Mouse (Mus musculus) heart, postnatal 0 days (tissue): ENCODE data around the gene Cerk. TPM values are rescaled to one million over a fixed set of nuclear protein-coding genes. Genes with fewer than 3 reads are reported as not detected.

Experiments used
- ATAC-seq: fragments of 200-750 bp; cut with Nextera tagmentation; 2 replicates; pipeline ENCODE4 v1.8.0; 2017; ENCODE audit warnings: low read depth, moderate number of reproducible peaks, moderate library complexity; ENCODE audit not compliant: insufficient read depth
- DNase-seq: peaks from one replicate; pipeline ENCODE4 v3.0.0-alpha.2; 2016; ENCODE audit warnings: low spot score
- H3K27ac ChIP-seq: fragments of 300-500 bp; sonication (generic); 2 replicates; pipeline ENCODE4 v1.5.1; 2014; ENCODE audit warnings: low read depth, mild to moderate bottlenecking
- H3K27me3 ChIP-seq: fragments of 300-500 bp; sonication (generic); 2 replicates; pipeline ENCODE4 v1.6.1; 2014; ENCODE audit warnings: low read length, mixed read lengths; ENCODE audit not compliant: control insufficient read depth, insufficient read depth
- H3K36me3 ChIP-seq: fragments of 300-500 bp; sonication (generic); replicated peaks from 2 replicates; pipeline ENCODE4 v1.6.1; 2014; ENCODE audit warnings: low read length, mixed read lengths; ENCODE audit not compliant: control insufficient read depth, insufficient read depth
- H3K4me1 ChIP-seq: fragments of 300-500 bp; sonication (generic); 2 replicates; pipeline ENCODE4 v1.6.1; 2014; ENCODE audit warnings: antibody characterized with exemption; ENCODE audit not compliant: control insufficient read depth, insufficient read depth
- H3K4me2 ChIP-seq: fragments of 300-500 bp; sonication (generic); 2 replicates; pipeline ENCODE4 v1.6.1; 2014; ENCODE audit warnings: low read depth, mild to moderate bottlenecking, low read length, moderate library complexity
- H3K4me3 ChIP-seq: fragments of 300-500 bp; sonication (generic); 2 replicates; pipeline ENCODE4 v1.5.1; 2014; ENCODE audit warnings: low read depth, low read length
- H3K9ac ChIP-seq: fragments of 300-500 bp; sonication (generic); replicated peaks from 2 replicates; pipeline ENCODE4 v1.6.1; 2014; ENCODE audit warnings: low read depth, low read length, mixed read lengths
- H3K9me3 ChIP-seq: fragments of 300-500 bp; sonication (generic); replicated peaks from 2 replicates; pipeline ENCODE4 v1.6.1; 2016; ENCODE audit warnings: low read length; ENCODE audit not compliant: control insufficient read depth
- CTCF ChIP-seq: IDR thresholded peaks from 2 replicates; pipeline ENCODE4 v1.5.1; 2016; ENCODE audit warnings: antibody characterized with exemption, control low read depth, low read depth
- EP300 ChIP-seq: IDR thresholded peaks from 2 replicates; pipeline ENCODE4 v1.6.1; 2016; ENCODE audit warnings: antibody characterized with exemption, low read depth
- WGBS: fragments of 180-500 bp; shearing (Covaris S2); extraction: QIAGEN DNeasy Blood & Tissue Kit; methylation state at CpG from one replicate; pipeline ENCODE4 v1.1.7; 2014; 5-methylcytosine and 5-hydroxymethylcytosine counted together
- polyA plus RNA-seq: library from polyadenylated mRNA; unstranded; fragments of >200 nt; fragmentation: Nextera tagmentation; extraction: Ambion mirVana; gene quantifications from 2 replicates; pipeline ENCODE4 v1.2.1, GENCODE M21; 2015
- total RNA-seq: library from RNA; depleted of rRNA; stranded (reverse); fragments of >200 nt; gene quantifications from 2 replicates; pipeline ENCODE4 v1.2.3, GENCODE M21; 2014; ENCODE audit warnings: low replicate concordance

The Cerk gene
- total and polyA plus RNA-seq, 2 experiments from 2014 or later: 14.5 to 25.3 TPM

DNA sequence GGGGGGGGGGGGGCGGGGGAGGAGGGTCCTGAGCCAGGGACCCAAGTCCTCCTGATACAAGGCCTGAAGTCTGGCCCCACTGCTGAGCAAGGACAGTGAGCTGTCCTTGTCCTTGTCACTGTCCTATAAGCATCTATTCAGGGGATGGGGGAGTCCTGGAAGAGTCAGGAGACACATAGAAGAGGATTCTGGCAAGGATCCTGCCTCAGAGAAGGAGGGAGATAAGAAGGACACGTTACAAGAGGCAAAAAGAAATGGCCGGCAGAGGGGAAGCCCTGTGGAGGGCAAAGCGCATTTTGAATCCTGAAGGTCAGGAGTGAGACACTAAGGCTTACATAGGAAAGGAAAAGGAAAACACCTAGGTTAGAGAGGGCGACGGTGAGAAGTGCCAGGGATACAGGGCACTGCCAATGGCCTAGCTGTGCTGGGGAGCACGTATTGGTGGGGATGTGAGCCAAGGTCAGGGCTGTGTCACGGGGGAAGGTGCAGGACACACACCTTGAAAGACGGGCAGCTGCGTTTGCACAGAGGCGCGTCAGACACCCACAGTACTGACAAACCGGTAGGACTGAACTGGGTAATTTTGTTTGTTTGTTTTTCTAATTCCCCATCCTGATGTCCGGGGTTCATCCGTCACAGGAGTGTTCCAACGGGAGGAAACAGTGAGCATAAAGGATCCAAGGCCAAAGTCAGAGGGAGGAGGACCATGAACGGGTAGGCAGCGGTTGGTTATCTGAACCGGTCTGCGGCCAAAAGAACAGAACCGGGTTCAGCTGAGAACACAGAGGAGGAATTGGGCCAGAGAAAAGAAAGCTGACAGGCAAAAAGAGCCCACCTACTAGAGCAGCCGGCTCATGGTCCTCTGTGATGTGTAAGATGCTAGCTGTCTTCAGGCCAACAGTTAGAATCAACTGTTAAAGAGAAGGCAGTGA lies 8.9 kb downstream of the Cerk start:
- Histone ChIP-seq H3K4me3 (no peak overlapping the region), H3K36me3 (no peaks in the 10 kb centered on the region), H3K27ac (peak overlapping the region; percentile 75), H3K27me3 (no peaks in the 10 kb centered on the region), H3K9ac (no peak overlapping the region), H3K4me1 (peaks cover 53% of the 10 kb centered on the region), H3K4me2 (no peak overlapping the region), H3K9me3 (no peaks in the 10 kb centered on the region)
- WGBS: 47% methylated on average over 22 of the region's 22 CpGs
- TF ChIP-seq EP300 (no peak), CTCF (no peak)
- ATAC-seq (0 out of 2 replicates have a peak, but pooled peaks have one; percentile 6), DNase-seq (no peak)

DNA sequence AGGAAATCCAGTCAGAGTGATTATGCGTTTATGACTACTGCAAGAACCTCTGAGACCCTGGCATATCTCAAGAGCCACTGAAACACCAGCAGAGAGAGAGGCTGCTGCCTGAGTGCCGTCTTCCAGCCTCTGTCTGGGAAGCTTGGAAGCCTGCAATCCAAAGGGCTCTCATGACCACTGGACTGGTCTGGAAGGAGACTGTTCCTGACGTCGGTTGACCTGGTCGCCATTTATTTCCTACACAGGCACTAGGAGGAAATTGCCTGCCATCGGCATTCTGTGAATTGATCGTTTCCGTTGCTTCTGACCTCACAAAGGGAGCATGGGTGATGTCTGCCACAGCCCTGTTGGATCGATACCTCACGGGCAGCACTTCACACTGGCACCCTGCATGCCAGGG lies 9.8 kb downstream of the Cerk start:
- H3K4me3 ChIP-seq: no peak overlapping the region
- TF ChIP-seq CTCF (no peak), EP300 (no peak)
- no peaks in the 10 kb centered on the region for H3K36me3 ChIP-seq
- H3K9ac ChIP-seq: no peak overlapping the region
- peak overlapping the region; percentile 75; the same call in 1 of the 2 replicates for H3K27ac ChIP-seq
- no peaks in the 10 kb centered on the region for H3K9me3 ChIP-seq
- ATAC-seq (no peak), DNase-seq (no peak)
- H3K4me2 ChIP-seq: no peak overlapping the region
- 67% methylated on average over 10 of the region's 10 CpGs for WGBS
- H3K4me1 ChIP-seq: peaks cover 53% of the 10 kb centered on the region
- no peaks in the 10 kb centered on the region for H3K27me3 ChIP-seq

DNA sequence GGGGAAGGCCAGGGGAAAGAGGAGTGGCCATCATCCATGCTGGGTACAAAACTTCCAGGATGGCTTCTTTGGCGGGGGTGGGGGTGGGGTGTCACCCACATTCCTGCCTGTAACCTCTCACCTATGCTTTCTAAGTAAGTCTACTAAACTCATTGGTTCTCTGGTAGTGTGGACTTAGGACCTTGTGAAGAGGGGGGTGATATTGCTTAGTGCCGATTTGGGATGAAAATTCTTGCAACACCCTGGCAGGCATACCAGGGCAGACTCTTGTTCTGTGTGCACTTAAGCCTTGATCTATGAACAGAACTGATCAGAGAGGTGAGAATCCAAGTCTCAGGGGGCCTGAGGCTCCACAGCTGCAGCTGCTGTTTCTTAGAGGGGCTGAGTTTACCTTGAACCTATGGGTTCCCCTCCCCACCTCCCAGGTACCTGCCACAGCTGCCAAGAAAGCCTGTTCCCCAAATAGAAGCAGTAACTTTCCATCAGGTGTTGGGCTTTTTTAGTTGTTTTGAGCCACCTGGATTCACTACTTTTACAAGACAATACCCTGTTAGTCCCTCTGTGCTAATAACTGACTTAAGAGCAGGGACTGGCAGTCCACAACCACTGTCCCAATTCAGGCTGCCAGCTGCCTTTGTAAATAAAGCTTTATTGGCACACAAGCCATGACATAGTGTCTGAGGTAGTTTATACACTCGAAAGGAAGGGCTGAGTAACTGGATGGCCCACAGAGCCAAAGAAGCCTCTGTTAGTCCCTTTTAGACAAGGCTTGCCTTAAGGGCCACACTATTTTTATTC lies 10.5 kb downstream of the Cerk start:
- H3K9ac ChIP-seq: no peak overlapping the region
- H3K4me1 ChIP-seq: peaks cover 58% of the 10 kb centered on the region
- H3K9me3 ChIP-seq: no peaks in the 10 kb centered on the region
- WGBS: 88% methylated on average over 3 of the region's 3 CpGs
- DNase-seq (no peak), ATAC-seq (no peak)
- no peak overlapping the region; the same call in 1 of the 2 replicates for H3K27ac ChIP-seq
- TF ChIP-seq EP300: no peak
- TF ChIP-seq CTCF: no peak
- H3K4me3 ChIP-seq: no peak overlapping the region
- no peaks in the 10 kb centered on the region for H3K27me3 ChIP-seq
- H3K36me3 ChIP-seq: no peaks in the 10 kb centered on the region
- H3K4me2 ChIP-seq: no peak overlapping the region

DNA sequence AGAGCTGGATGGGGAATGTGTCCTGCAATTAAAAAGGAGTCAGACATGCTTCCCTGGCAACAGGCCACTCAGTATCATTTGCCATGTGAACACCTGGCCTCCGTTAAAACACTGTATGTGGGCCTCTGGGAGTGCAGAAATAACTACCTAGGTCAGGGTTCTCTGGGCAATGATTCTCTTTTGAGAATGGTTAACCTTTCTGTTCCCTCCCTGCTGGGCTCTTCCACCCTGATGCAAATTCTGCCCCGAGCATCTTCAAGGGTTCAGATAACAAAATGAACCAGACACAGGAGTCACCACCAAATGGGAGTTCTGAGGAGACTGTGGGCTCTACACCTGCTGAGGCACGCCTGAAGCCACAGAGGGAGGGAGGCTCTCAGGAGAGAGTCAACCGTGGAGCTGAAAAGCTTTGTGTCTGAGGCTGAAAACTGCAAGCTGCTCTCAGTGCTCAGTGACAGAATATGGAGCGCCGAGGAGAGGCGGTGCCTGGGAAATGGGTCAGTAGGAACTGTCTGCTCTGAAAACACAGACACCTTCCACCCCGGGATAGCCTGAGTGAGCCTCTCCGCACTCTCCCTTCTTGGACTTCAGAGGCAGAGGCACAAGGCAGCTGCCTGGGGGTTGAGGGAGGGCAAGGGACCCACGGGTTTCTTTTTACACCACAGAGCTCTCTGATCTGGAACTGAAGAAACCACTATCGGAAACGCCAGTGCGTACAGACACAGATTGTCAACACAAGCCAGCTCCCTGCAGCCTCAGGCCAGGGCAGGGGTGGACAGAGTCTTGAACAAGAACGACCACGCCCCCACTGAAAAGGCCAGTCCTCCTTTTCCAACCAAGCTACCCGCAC lies 12.6 kb downstream of the Cerk start:
- peak overlapping the region; percentile 75 for H3K27ac ChIP-seq
- no peak overlapping the region for H3K4me2 ChIP-seq
- no peaks in the 10 kb centered on the region for H3K36me3 ChIP-seq
- no peaks in the 10 kb centered on the region for H3K9me3 ChIP-seq
- no peak overlapping the region for H3K4me3 ChIP-seq
- no peak overlapping the region for H3K9ac ChIP-seq
- H3K27me3 ChIP-seq: no peaks in the 10 kb centered on the region
- no peak for ATAC-seq
- no peak for DNase-seq
- H3K4me1 ChIP-seq: peaks cover 79% of the 10 kb centered on the region
- TF ChIP-seq EP300 (no peak), CTCF (no peak)
- 29% methylated on average over 16 of the region's 16 CpGs for WGBS

DNA sequence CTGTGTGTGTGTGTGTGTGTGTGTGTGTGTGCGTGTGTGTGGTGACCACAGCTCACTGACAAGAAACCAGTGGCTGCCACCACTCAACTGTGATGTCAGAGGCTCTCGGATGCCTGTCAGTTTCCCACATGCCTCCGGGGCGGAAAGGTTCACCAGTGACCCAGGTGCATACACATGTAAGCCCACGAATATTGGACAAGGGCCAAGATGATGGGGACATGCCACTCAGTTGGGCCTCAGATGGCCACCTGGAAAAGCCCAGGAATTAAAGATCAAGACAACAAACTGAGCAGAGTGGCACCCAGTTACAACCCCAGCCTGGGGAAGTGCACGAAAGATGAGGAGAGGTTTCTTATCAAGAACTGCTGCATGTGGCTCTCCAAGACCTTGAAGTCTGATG lies 13.4 kb downstream of the Cerk start:
- DNase-seq: no peak
- peaks cover 83% of the 10 kb centered on the region for H3K4me1 ChIP-seq
- peak overlapping the region; percentile 11; the same call in 1 of the 2 replicates for H3K4me2 ChIP-seq

More for the DNA sequence above, 13.4 kb downstream of the Cerk start:
- 20% methylated on average over 6 of the region's 6 CpGs for WGBS
- no peak overlapping the region for H3K9ac ChIP-seq
- TF ChIP-seq EP300 (0 out of 2 replicates have a peak, but pooled peaks have one; percentile 4), CTCF (no peak)
- ATAC-seq: peak; percentile 28
- no peaks in the 10 kb centered on the region for H3K36me3 ChIP-seq
- H3K4me3 ChIP-seq: no peak overlapping the region
- no peaks in the 10 kb centered on the region for H3K9me3 ChIP-seq
- peak overlapping the region; percentile 75 for H3K27ac ChIP-seq
- H3K27me3 ChIP-seq: no peaks in the 10 kb centered on the region
